Mouse (Mus musculus) T-helper 1 cell (primary cell): Measurements from ENCODE around the gene D6Wsu163e.

Experiments used
- in situ Hi-C: fragments of 300-600 bp; cut with MboI, MseI; formaldehyde crosslinking; loops from one replicate; pipeline ENCODE4 v1.15.1; 2025; ENCODE audit warnings: high pct_unique_total_duplicates

The D6Wsu163e gene

DNA sequence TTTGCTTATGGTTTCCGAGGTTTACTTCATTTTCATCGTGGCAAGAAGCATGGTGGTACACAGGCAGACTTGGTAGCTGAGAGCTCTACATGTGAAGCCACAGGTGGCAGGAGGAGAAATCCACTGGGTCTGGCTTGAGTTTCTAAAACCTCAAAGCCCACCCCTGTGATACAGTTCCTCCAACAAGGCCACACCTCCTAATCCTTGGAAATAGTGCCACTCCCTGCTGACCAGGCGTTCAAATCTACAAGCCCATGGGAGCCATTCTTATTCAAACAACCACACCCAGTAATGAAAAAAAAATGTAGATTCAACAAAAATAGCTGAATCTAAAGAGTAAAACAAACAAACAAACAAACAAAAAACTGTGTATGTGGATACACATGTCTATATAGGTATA, 65.9 kb downstream of the D6Wsu163e start:
- in situ Hi-C loops = loop anchor here (10.0 kb wide), 1 partner anchor 1041 kb away; no protein-coding TSS in a partner anchor

- in situ Hi-C loops = loop anchor here (10.0 kb wide), 1 partner anchor 1042 kb away; no protein-coding TSS in a partner anchor
Observed at GRCm38 (mm10) chr6:127006551-127006950, 66.8 kb downstream of the D6Wsu163e start.

GRCm38 (mm10) chr6:127010021-127010420, 70.3 kb downstream of the D6Wsu163e start:
- in situ Hi-C loops = no loop called here

GRCm38 (mm10) chr6:127011947-127012535, 72.3 kb downstream of the D6Wsu163e start:
- in situ Hi-C loops = no loop called here

- in situ Hi-C loops = no loop called here
Observed at GRCm38 (mm10) chr6:127014906-127015770, 75.4 kb downstream of the D6Wsu163e start, which contains the start of gene Fgf6. Fgf6 (plus strand) TSS chr6:127015586.

GRCm38 (mm10) chr6:127019254-127019653, 79.5 kb downstream of the D6Wsu163e start:
- in situ Hi-C loops = no loop called here

DNA sequence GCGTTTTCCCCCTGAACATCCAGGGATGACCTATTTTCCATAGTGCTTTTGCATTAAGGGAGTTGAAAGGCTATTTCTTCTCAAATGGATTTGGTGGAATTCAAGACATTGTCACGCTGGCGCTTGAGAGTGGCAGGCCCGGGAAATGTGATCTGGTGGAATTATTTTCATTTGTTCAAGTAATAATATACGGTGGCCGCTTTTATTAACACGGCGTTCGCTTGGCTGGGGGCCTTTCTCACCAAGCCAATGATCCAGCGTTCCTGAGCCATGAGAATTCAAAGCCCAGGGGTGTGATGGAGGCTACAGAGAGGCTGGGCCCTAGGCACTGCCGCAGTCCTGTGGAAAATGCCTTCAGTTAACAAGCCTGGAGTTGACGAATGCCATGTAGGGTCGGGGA, 80.7 kb downstream of the D6Wsu163e start:
- in situ Hi-C loops = no loop called here

- in situ Hi-C loops = no loop called here
Observed at GRCm38 (mm10) chr6:127024836-127025235, 85.1 kb downstream of the D6Wsu163e start.
